Mouse (Mus musculus): ENCODE data around the gene Tmc8.
"Not testable (repeated sequence)": the region's sequence is repeated elsewhere in the genome, so short reads cannot be mapped to it uniquely, and the experiment has no call there.

Gene Tmc8

GRCm38 (mm10) chr11:117775540-117775939 lies 6.3 kb upstream of the Tmc8 start:
- DNase-seq: no peak

- no peak for DNase-seq
Measured at GRCm38 (mm10) chr11:117776085-117776792, 5.6 kb upstream of the Tmc8 start.

- no peak for DNase-seq
Measured at GRCm38 (mm10) chr11:117777111-117777510, 4.8 kb upstream of the Tmc8 start.

GRCm38 (mm10) chr11:117778031-117778430 lies 3.8 kb upstream of the Tmc8 start:
- DNase-seq: peak; percentile 60

GRCm38 (mm10) chr11:117778851-117779433 lies 2.9 kb upstream of the Tmc8 start:
- DNase-seq: peak; percentile 61

GRCm38 (mm10) chr11:117779434-117780198 lies 2.3 kb upstream of the Tmc8 start:
- peak; percentile 89 for DNase-seq

- no peak for DNase-seq
Measured at GRCm38 (mm10) chr11:117780199-117780515, 1.7 kb upstream of the Tmc8 start.

- peak; percentile 95 for DNase-seq
Measured at GRCm38 (mm10) chr11:117780582-117781111, 1.2 kb upstream of the Tmc8 start.

- peak; percentile 89 for DNase-seq
Measured at GRCm38 (mm10) chr11:117781199-117781821, 566 bp upstream of the Tmc8 start.

- no peak for DNase-seq
Measured at GRCm38 (mm10) chr11:117782705-117783034, 794 bp downstream of the Tmc8 start.

- peak; percentile 75 for DNase-seq
Measured at GRCm38 (mm10) chr11:117783089-117783488, 1.2 kb downstream of the Tmc8 start.

- DNase-seq: peak; percentile 59
Measured at GRCm38 (mm10) chr11:117783683-117784309, 1.9 kb downstream of the Tmc8 start.

GRCm38 (mm10) chr11:117786294-117786693 lies 4.4 kb downstream of the Tmc8 start:
- peak; percentile 78 for DNase-seq

- DNase-seq: not testable (repeated sequence)
Measured at GRCm38 (mm10) chr11:117788481-117788880, 6.6 kb downstream of the Tmc8 start.

GRCm38 (mm10) chr11:117790286-117790685 lies 8.4 kb downstream of the Tmc8 start:
- peak; percentile 76 for DNase-seq

GRCm38 (mm10) chr11:117790703-117791440 lies 9.0 kb downstream of the Tmc8 start:
- peak; percentile 77 for DNase-seq

- no peak for DNase-seq
Measured at GRCm38 (mm10) chr11:117791441-117791761, 9.5 kb downstream of the Tmc8 start.

GRCm38 (mm10) chr11:117792281-117792888 lies 10.5 kb downstream of the Tmc8 start:
- DNase-seq: peak; percentile 90

GRCm38 (mm10) chr11:117794035-117794551 lies 12.2 kb downstream of the Tmc8 start:
- no peak for DNase-seq

GRCm38 (mm10) chr11:117796954-117797353 lies 15.1 kb downstream of the Tmc8 start:
- DNase-seq: no peak

- DNase-seq: no peak
Measured at GRCm38 (mm10) chr11:117797511-117798159, 15.8 kb downstream of the Tmc8 start, which contains the start of gene 6030468B19Rik. Gene 6030468B19Rik (plus strand): TSS chr11:117797660.

All from kidney, postnatal 14 days (tissue).